Mouse (Mus musculus): ENCODE data around the gene Slc38a11. TPM values are rescaled to one million over a fixed set of nuclear protein-coding genes. Genes with fewer than 3 reads are reported as not detected.

Gene Slc38a11
- polyA plus RNA-seq, 1 experiment from 2014 or later: 1.7 TPM

- WGBS: 64% methylated on average over 2 of the region's 2 CpGs
- no peak overlapping the region for H3K4me3 ChIP-seq (replicated peaks)
- H3K27ac ChIP-seq: no peak overlapping the region
- H3K36me3 ChIP-seq: no peaks in the 10 kb centered on the region
- H3K4me1 ChIP-seq: no peaks in the 10 kb centered on the region
- no peak overlapping the region for H3K4me2 ChIP-seq
- H3K27me3 ChIP-seq: no peaks in the 10 kb centered on the region
- no peak overlapping the region for H3K9ac ChIP-seq
- H3K9me3 ChIP-seq (replicated peaks): no peaks in the 10 kb centered on the region
- ATAC-seq (replicated peaks; ENCODE audit: low FRiP score): no peak
These were observed 42.9 kb downstream of the Slc38a11 start for GRCm38 (mm10) chr2:65320975-65321374.

GRCm38 (mm10) chr2:65316721-65317120, 47.1 kb downstream of the Slc38a11 start:
- no peaks in the 10 kb centered on the region for H3K4me1 ChIP-seq
- no peak overlapping the region for H3K9ac ChIP-seq
- no peak overlapping the region for H3K4me3 ChIP-seq (replicated peaks)
- H3K4me2 ChIP-seq: no peak overlapping the region
- no peaks in the 10 kb centered on the region for H3K27me3 ChIP-seq
- H3K27ac ChIP-seq: no peak overlapping the region
- 88% methylated on average over 12 of the region's 12 CpGs for WGBS
- no peaks in the 10 kb centered on the region for H3K9me3 ChIP-seq (replicated peaks)
- no peak for ATAC-seq (replicated peaks; ENCODE audit: low FRiP score)
- H3K36me3 ChIP-seq: no peaks in the 10 kb centered on the region

DNA sequence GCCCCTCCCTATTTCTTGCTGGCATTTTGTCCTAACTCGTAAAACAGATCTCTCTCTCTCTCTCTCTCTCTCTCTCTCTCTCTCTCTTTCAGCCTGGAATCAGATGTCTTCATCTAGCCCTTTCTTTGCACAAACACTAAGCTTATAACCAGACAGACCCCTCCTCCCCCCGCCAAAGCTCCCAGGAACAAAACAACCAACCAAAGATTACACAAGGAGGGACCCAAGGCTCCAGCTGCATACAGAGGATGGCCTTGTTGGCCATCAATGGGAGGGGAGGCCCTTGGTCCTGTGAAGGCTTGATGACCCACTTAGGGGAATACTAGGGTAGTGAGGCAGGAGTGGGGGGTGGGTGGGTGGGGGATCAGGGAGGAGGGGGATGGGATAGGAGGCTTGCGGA, 52.6 kb downstream of the Slc38a11 start:
- Histone ChIP-seq H3K9ac (no peak overlapping the region), H3K9me3 (replicated peaks) (no peaks in the 10 kb centered on the region), H3K4me3 (replicated peaks) (no peak overlapping the region), H3K27me3 (no peaks in the 10 kb centered on the region), H3K4me1 (no peaks in the 10 kb centered on the region), H3K27ac (no peak overlapping the region), H3K36me3 (no peaks in the 10 kb centered on the region), H3K4me2 (no peak overlapping the region)
- 76% methylated on average over 3 of the region's 3 CpGs for WGBS
- no peak for ATAC-seq (replicated peaks; ENCODE audit: low FRiP score)

DNA sequence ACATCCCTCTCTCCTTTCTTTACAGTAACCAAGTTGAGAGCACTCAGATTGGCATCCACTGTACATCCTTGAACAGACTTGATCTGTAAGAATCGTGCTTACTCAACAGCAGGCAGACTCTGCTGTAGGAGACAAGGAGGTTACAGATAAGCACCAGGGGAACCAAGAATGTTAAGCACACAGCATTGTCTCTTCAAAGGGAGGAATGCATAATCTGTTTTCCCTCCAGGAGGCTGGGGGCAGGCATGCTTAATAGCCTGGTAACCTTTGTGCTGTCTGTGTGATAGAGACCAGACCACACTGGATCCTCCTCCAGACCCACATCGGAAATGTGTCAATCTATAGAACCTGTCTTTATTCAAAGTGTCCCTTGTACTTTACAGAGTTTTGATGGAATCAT, 67.3 kb downstream of the Slc38a11 start:
- H3K9me3 ChIP-seq (replicated peaks): no peaks in the 10 kb centered on the region
- no peaks in the 10 kb centered on the region for H3K4me1 ChIP-seq
- H3K27ac ChIP-seq: no peak overlapping the region
- 60% methylated on average over 2 of the region's 2 CpGs for WGBS
- no peak overlapping the region for H3K4me2 ChIP-seq
- H3K9ac ChIP-seq: no peak overlapping the region
- no peaks in the 10 kb centered on the region for H3K27me3 ChIP-seq
- no peak for ATAC-seq (replicated peaks; ENCODE audit: low FRiP score)
- no peak overlapping the region for H3K4me3 ChIP-seq (replicated peaks)
- H3K36me3 ChIP-seq: no peaks in the 10 kb centered on the region

DNA sequence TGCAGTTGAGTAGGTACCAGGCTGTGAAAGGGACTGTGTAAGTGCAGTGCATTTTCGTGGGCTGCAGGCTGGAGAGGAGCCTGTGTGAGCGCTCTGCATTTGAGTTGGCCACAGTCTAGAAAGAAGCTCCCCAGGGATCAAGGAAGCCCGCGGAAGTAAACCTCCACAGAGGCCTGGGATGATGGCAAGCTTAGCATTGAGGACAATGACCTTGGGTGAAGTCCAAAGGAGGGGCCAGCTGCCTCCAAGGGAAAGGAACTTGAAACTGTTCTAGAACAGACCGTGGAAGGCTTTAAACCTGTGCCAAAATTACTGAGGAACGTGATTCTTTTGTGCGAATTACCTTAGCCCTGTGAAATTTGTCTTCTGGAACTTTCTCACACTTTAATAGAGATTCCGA, 69.7 kb downstream of the Slc38a11 start:
- Histone ChIP-seq H3K27ac (no peak overlapping the region), H3K4me1 (no peaks in the 10 kb centered on the region), H3K4me2 (no peak overlapping the region), H3K9ac (no peak overlapping the region), H3K4me3 (replicated peaks) (no peak overlapping the region), H3K9me3 (replicated peaks) (no peaks in the 10 kb centered on the region), H3K36me3 (no peaks in the 10 kb centered on the region), H3K27me3 (no peaks in the 10 kb centered on the region)
- 68% methylated on average over 8 of the region's 8 CpGs for WGBS
- no peak for ATAC-seq (replicated peaks; ENCODE audit: low FRiP score)

- WGBS: 86% methylated on average over 8 of the region's 8 CpGs
- no peaks in the 10 kb centered on the region for H3K4me1 ChIP-seq
- no peaks in the 10 kb centered on the region for H3K27me3 ChIP-seq
- no peaks in the 10 kb centered on the region for H3K9me3 ChIP-seq (replicated peaks)
- H3K4me2 ChIP-seq: no peak overlapping the region
- H3K4me3 ChIP-seq (replicated peaks): no peak overlapping the region
- H3K27ac ChIP-seq: no peak overlapping the region
- ATAC-seq (replicated peaks; ENCODE audit: low FRiP score): no peak
- no peaks in the 10 kb centered on the region for H3K36me3 ChIP-seq
- no peak overlapping the region for H3K9ac ChIP-seq
These were observed 70.4 kb downstream of the Slc38a11 start for GRCm38 (mm10) chr2:65293411-65293810.

- no peak for ATAC-seq (replicated peaks; ENCODE audit: low FRiP score)
- 86% methylated on average over 4 of the region's 4 CpGs for WGBS
- H3K27ac ChIP-seq: no peak overlapping the region
- no peaks in the 10 kb centered on the region for H3K27me3 ChIP-seq
- H3K9me3 ChIP-seq (replicated peaks): no peaks in the 10 kb centered on the region
- no peak overlapping the region for H3K4me2 ChIP-seq
- H3K9ac ChIP-seq: no peak overlapping the region
- peaks cover 5% of the 10 kb centered on the region for H3K4me1 ChIP-seq
- no peak overlapping the region for H3K4me3 ChIP-seq (replicated peaks)
- no peaks in the 10 kb centered on the region for H3K36me3 ChIP-seq
These were observed 74.1 kb downstream of the Slc38a11 start for GRCm38 (mm10) chr2:65289721-65290120.

DNA sequence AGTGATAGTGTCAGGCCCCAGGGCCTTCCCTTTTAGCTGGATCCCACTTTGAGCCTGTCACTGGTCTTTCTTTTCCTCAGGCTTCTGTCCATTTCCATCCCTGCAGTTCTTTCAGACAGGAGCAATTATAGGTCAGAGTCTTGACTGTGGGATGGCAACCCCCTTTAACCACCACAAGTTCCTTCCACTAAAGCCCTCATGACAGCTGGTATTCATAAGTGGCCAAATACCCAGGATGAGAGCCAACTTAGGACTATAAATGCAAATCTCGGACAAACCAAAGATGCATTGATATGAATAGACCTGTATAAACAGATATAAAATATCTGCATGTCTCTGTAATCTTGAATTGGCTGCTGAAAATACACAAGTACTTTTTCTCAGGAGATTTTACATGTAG, 75.1 kb downstream of the Slc38a11 start:
- WGBS: 93% methylated on average over 1 of the region's 1 CpGs
- no peaks in the 10 kb centered on the region for H3K36me3 ChIP-seq

DNA sequence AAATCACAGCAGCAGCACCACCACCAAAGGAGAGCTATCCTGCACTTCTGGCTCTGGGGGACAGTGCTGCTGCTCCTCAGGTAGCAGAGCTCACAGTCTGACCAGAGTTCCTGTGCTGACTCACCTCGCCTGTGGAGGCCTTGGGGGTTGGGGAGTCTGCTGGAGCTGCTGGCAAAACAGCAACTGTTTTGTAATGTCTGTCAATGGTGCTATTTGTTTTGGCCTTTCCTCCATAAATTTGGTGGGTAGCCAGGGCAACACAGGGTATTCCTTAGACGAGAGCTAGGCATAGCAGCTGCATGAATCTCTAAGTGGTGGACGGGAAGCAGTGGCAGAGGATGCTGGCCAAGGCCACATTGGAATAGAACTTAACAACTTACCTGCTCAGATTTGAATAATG, 78.5 kb downstream of the Slc38a11 start:
- Histone ChIP-seq H3K9me3 (replicated peaks) (no peaks in the 10 kb centered on the region), H3K4me3 (replicated peaks) (no peak overlapping the region), H3K4me1 (peaks cover 8% of the 10 kb centered on the region), H3K4me2 (no peak overlapping the region), H3K27me3 (no peaks in the 10 kb centered on the region), H3K9ac (no peak overlapping the region), H3K27ac (no peak overlapping the region), H3K36me3 (no peaks in the 10 kb centered on the region)
- 0 out of 2 replicates have a peak, but pooled peaks have one; percentile 33 for ATAC-seq (replicated peaks; ENCODE audit: low FRiP score)
- 52% methylated on average over 3 of the region's 3 CpGs for WGBS

More for the DNA sequence above, 75.1 kb downstream of the Slc38a11 start:
- H3K4me2 ChIP-seq: no peak overlapping the region
- peaks cover 8% of the 10 kb centered on the region for H3K4me1 ChIP-seq
- H3K27me3 ChIP-seq: no peaks in the 10 kb centered on the region
- no peak overlapping the region for H3K4me3 ChIP-seq (replicated peaks)
- ATAC-seq (replicated peaks; ENCODE audit: low FRiP score): no peak
- no peaks in the 10 kb centered on the region for H3K9me3 ChIP-seq (replicated peaks)
- H3K9ac ChIP-seq: no peak overlapping the region
- H3K27ac ChIP-seq: no peak overlapping the region

DNA sequence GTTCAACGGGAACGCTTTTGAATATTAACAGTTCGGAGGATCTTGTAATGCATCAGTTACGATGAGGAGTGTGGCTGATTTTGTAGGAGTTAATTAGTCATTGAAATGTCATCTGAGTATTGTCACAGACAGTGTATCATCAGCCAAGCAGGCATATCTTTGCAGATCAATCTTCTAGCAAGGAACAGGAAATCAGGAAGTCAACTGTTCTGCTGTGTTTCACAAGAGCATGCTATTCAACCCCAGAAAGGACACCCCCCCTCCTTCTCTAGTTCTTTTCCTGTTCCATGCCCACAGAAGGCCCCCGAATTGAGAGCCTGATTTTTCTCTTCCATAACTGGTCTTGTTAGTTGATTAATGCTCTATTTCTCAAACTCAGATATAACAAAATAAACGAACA, 80.9 kb downstream of the Slc38a11 start:
- H3K27ac ChIP-seq: no peak overlapping the region
- H3K4me3 ChIP-seq (replicated peaks): no peak overlapping the region
- no peaks in the 10 kb centered on the region for H3K9me3 ChIP-seq (replicated peaks)
- no peak overlapping the region for H3K4me2 ChIP-seq
- H3K9ac ChIP-seq: no peak overlapping the region
- ATAC-seq (replicated peaks; ENCODE audit: low FRiP score): no peak
- H3K27me3 ChIP-seq: no peaks in the 10 kb centered on the region
- H3K36me3 ChIP-seq: no peaks in the 10 kb centered on the region
- 82% methylated on average over 6 of the region's 6 CpGs for WGBS
- peaks cover 14% of the 10 kb centered on the region for H3K4me1 ChIP-seq

- H3K27ac ChIP-seq: 0 out of 2 replicates have a peak overlapping the region, but pooled peaks have one; percentile 27
- H3K9me3 ChIP-seq (replicated peaks): no peaks in the 10 kb centered on the region
- no peak overlapping the region for H3K4me2 ChIP-seq
- 35% methylated on average over 4 of the region's 4 CpGs for WGBS
- no peaks in the 10 kb centered on the region for H3K27me3 ChIP-seq
- H3K36me3 ChIP-seq: no peaks in the 10 kb centered on the region
- peaks cover 7% of the 10 kb centered on the region; the same call in 1 of the 2 replicates for H3K4me1 ChIP-seq
- no peak overlapping the region for H3K4me3 ChIP-seq (replicated peaks)
- ATAC-seq (replicated peaks; ENCODE audit: low FRiP score): no peak
- H3K9ac ChIP-seq: no peak overlapping the region
These were observed 84.7 kb downstream of the Slc38a11 start for GRCm38 (mm10) chr2:65279029-65279690.

- Histone ChIP-seq H3K9me3 (replicated peaks) (no peaks in the 10 kb centered on the region), H3K4me1 (peaks cover 7% of the 10 kb centered on the region; the same call in 1 of the 2 replicates), H3K27me3 (no peaks in the 10 kb centered on the region), H3K36me3 (no peaks in the 10 kb centered on the region), H3K4me2 (no peak overlapping the region), H3K27ac (no peak overlapping the region), H3K9ac (no peak overlapping the region), H3K4me3 (replicated peaks) (no peak overlapping the region)
- ATAC-seq (replicated peaks; ENCODE audit: low FRiP score): no peak
- 60% methylated on average over 6 of the region's 6 CpGs for WGBS
These were observed 88.3 kb downstream of the Slc38a11 start for GRCm38 (mm10) chr2:65275443-65276061.

Measured in kidney, embryonic 15.5 days (tissue).